Mouse (Mus musculus) heart, postnatal 25 days (tissue): Measurements from ENCODE around the gene Pgm2l1. TPM values are rescaled to one million over a fixed set of nuclear protein-coding genes. Genes with fewer than 3 reads are reported as not detected.

ENCODE experiments used
- DNase-seq: peaks from one replicate; pipeline ENCODE4 v3.0.0; 2022; ENCODE audit warnings: low spot score
- intact Hi-C: fragments of 180-260 bp; cut with DNase I; formaldehyde crosslinking; loops from one replicate; pipeline ENCODE4 v1.15.1; 2025
- total RNA-seq, 2 experiments: library from RNA; stranded (reverse); gene quantifications; 2 replicates each; pipeline ENCODE4 v1.2.3; 2021

Pgm2l1 gene
- 1 to 10 TPM; 5.6 to 7.7 TPM for total RNA-seq

GRCm38 (mm10) chr7:100227158-100227875, at the start of gene Pgm2l1:
Gene Pgm2l1 (plus strand): TSS chr7:100227394.
- intact Hi-C loops, result loop anchor here (2.0 kb wide), 1 partner anchor 105 kb away; no protein-coding TSS in a partner anchor
- DNase-seq, result peak; percentile 94

GRCm38 (mm10) chr7:100178016-100178890, 48.9 kb upstream of the Pgm2l1 start:
- peak; percentile 47 for DNase-seq
- intact Hi-C loops, result loop anchor here (5.0 kb wide), 1 partner anchor 41 kb away; no protein-coding TSS in a partner anchor

DNA sequence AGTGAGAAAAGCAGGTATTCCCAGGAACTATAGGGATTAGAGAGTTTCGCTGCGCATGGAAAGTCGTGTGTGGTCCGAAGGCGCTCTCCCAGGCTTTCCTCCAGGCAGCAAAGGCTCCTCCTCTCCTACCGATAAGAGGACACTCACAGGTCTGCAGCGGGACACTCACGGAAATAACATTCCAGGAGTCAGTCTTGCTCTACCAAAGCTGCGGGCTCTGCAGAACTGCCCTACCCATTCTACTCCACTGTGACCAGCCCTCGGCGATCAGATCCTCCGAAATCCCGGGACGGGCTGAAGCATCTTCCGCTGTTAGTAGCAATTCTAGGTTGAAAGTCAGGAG, 48.3 kb upstream of the Pgm2l1 start:
- DNase-seq, result no peak
- intact Hi-C loops, result loop anchor here (5.0 kb wide), 1 partner anchor 42 kb away; no protein-coding TSS in a partner anchor

DNA sequence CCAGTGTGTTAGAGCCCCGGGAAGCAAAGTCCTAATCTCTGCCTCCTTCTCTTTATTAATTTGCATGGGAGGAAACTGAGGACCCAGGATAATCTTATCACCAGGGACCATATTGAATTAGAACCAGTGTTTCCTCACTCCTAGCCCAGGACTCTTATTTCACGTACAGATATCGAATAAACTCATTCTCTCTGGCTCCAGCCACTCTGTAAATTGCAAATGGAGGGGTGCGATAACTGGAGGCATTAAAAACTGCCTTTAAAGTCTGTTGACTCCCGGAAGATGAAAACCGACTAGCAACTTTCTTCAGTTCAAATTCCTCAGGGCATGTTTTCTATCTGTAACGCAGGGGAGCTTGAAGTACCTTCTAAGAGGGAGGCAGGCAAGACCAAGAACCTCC, 47.8 kb upstream of the Pgm2l1 start:
- intact Hi-C loops, result loop anchor here (5.0 kb wide), 1 partner anchor 42 kb away; no protein-coding TSS in a partner anchor

GRCm38 (mm10) chr7:100179836-100180407, 47.3 kb upstream of the Pgm2l1 start:
- no peak for DNase-seq
- intact Hi-C loops, result loop anchor here (5.0 kb wide), 1 partner anchor 43 kb away; no protein-coding TSS in a partner anchor

More for the DNA sequence above, 47.8 kb upstream of the Pgm2l1 start:
- DNase-seq, result no peak

GRCm38 (mm10) chr7:100181176-100181575, 46.0 kb upstream of the Pgm2l1 start:
- intact Hi-C loops, result no loop called here
- no peak for DNase-seq

DNA sequence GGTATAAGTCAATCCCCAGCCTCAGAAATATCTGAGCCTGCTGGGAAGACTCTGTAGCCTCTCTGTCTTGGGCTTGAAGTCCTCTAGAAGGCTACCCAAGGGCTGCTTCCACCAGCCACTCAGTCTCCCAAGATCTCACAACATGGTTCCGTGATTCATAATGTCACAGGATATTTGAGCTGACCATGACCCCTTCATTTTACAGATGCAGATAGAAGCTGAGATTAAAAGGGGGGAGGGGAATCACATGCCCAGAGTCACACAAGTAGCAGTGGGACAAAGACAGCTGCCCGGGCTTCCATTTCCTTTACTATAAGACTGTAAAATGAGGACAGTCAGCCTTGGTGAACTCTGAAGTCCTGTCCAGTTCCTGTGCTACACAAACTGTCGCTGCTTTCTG, 45.6 kb upstream of the Pgm2l1 start:
- intact Hi-C loops, result loop anchor here (2.0 kb wide), 1 partner anchor 23 kb away; the partner anchor contains the start of gene Lipt2
- no peak for DNase-seq

DNA sequence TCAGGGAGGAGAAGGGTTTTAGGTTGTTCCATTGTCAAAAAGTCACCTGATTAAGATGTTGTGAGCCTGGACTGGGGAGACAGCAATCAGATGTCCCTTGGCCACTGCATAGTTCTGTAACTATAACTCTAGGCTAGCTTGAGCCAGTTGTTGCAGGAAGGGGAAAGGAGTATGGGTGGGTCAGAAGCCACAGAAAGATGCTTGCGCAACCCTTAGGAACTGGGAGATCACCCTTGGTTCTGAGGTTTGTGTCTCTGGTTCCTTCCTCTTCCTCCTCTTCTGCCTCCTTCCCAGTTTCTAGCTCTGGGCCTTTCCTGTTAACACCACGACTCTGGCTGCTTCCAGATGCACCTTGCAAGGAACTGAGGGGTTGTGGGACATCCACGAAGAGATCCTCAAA, 44.8 kb upstream of the Pgm2l1 start:
- intact Hi-C loops, result loop anchor here (2.0 kb wide), 1 partner anchor 24 kb away; the partner anchor contains the start of gene Lipt2
- DNase-seq, result no peak

DNA sequence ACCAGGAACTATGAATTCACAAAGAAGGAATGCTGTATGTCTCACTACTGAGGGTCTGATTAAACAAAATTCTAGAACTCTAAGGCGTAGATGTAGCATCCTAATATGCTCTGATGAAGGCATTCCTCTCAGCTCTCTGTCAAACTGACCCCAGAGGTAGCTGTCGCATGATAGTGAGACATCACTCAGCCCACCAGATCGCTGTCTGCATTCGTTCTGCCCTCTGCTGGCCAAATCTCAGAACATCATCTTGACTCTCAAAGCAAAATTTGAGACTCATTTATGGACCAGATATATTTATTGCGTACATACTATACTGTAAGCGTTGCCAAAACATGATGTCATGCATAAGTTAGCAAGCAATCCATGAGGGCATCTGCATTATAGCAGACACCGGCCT, 39.6 kb upstream of the Pgm2l1 start:
- intact Hi-C loops, result loop anchor here (2.0 to 5.0 kb wide), 2 partner anchors 180 to 199 kb away; partner anchors contain the start of gene Chrdl2
- DNase-seq, result no peak

- no peak for DNase-seq
- intact Hi-C loops, result loop anchor here (1.0 kb wide), 1 partner anchor 44 kb away; no protein-coding TSS in a partner anchor
Measured at GRCm38 (mm10) chr7:100190167-100190566, 37.0 kb upstream of the Pgm2l1 start.

DNA sequence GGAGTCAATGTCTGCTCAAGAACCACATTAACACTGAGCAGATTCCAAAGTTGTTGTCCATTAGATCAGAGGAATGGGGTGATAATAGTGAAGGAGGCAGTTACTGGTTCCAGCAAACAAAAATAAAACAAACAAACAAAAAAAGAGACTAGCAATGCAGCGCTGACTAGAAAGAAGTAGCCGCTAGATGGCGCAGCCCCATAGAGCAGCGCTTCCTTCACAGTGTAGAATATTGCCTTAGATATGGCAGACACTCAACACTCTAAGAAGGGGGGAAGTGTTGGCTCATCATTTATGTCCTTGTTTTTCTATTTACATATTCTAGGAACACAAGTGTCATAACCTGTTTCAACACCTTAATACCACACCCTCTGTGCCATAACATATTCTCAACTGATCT, 36.4 kb upstream of the Pgm2l1 start:
- no peak for DNase-seq
- intact Hi-C loops, result loop anchor here (1.0 kb wide), 1 partner anchor 44 kb away; no protein-coding TSS in a partner anchor

DNA sequence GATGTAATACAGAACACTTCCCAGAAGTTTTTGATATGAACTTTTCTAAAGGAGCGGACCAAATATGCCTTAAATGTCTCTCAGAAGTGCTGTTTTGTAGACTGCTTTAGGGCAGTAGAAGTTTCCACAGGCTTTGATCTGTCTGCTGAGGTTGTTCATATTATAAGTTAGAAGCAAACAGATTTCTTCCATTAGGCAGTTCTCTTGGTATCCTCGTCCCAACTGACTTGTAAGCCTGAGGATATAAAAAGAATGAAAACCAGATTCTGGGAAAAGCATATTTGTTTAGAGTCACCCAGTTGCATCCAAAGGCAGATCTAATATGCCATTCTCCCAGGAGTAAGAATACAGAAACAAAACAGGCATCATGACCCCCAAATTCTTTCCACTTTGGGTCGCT, 26.0 kb upstream of the Pgm2l1 start:
- intact Hi-C loops, result no loop called here
- no peak for DNase-seq

GRCm38 (mm10) chr7:100203616-100204015, 23.6 kb upstream of the Pgm2l1 start:
- intact Hi-C loops, result no loop called here
- no peak for DNase-seq

DNA sequence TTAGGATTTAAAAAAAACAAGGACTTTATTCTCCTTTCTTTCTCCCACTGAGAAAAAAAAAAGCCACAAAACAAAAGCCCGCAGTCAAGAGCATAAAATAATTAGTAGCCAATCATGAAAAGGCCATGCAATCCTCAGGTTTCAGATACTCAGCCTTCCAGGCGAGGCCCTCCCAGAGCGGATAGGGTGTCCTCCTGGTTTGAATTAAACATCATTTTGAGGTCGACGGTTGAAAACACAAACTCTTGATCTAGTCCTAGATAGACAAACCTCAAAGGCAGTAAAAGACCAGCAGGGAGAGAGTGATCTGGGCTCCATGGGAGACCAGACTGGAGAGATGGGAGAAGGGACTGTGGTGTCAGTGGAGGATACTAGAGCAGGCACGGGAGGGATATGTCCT, 22.3 kb upstream of the Pgm2l1 start:
- no peak for DNase-seq
- intact Hi-C loops, result no loop called here

DNA sequence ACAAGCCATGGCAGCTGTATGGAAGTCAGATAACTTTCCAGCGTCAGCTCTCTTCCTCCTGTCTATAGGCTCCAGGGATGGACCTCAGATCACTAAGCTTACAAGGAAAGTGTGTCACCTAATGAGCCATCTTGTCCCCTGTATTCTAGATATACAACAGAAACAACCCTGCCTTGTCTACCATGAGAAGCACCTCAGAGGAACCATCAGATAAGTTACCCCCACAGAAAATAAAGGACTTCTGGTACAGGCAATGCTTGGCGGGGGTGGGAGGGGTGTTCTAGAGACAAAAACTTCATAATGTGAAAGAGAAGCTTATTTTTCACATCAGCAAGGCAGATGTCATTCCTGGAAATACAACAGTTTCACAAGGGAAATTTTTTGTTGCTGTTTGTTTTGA, 21.1 kb upstream of the Pgm2l1 start:
- no peak for DNase-seq
- intact Hi-C loops, result no loop called here

DNA sequence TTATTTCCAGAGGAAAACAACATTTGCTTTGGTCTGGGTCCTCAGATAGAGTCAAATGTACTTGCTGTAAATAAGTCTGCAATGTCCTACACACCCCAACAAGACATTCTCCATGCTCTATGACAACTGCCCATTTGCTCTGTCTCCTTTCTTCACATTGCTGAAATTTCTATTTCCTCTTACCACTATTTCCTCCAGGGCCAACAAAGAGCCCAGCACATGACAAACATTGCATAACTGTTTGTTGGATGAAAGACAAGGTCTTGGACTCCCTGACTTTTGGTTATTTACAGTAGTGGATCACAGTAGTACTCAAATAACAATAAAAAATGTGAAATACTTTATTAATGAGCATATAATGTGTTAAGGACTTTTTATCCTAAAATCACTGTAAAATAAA, 19.3 kb upstream of the Pgm2l1 start:
- no peak for DNase-seq

GRCm38 (mm10) chr7:100214310-100214709, 12.9 kb upstream of the Pgm2l1 start:
- intact Hi-C loops, result no loop called here
- no peak for DNase-seq

More for the DNA sequence above, 19.3 kb upstream of the Pgm2l1 start:
- intact Hi-C loops, result no loop called here

DNA sequence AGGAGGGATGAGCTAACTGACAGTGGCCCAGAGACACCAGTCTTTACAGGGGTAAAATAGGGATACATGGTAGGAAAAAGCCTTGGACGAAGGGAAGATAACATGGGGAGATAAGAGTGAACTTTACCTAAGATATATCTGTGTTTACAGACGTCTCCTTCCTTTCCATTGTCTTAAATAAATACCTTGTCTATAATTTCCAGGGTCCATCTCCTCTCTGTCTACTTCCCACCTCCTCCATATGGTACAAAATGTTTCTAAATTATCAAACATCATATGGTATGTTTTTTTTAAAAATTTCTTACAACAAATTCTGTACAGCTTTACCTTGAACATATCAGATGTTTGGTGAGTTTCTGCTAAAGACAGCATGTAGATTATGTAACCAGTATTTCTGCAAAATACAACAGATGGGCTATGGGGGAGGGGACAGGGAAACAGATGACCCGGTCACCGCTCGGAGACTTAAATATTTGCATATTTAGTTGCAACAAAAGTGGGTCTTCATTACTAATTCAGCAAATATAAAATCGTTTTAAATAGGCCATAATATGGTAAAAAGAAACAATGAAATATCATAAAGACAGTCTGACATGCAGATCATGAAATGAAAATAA, 12.0 kb upstream of the Pgm2l1 start:
- intact Hi-C loops, result no loop called here
- no peak for DNase-seq

DNA sequence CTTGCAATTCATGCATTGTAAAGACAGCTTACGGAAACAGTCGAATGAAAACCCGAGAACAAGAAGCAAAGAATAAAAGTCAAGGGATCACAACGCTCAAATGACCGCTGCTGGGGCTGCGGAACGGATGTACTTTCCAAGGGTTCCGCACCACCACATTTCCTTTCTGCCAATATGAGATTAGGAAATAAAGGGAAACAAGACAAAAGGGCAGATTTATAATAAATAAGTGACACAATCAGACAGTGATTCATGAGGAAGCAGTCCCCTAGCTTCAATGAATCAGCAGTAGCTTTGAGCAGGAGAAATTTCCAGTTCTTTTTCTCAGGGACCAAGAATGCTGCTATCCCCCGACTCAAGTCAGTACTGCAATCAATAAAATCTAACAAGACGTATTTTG, 11.2 kb upstream of the Pgm2l1 start:
- intact Hi-C loops, result no loop called here
- DNase-seq, result no peak
